Mouse (Mus musculus): ENCODE measurements at regions not wholly inside any gene's neighbourhood (a gene's known extent, or its start where the extent isn't known, plus 50 kb on each side); places are given as distances from the start of the nearest gene placed in this dataset.
A peak's percentile ranks its signal among the peaks of the same experiment; 100 is the strongest.

GRCm38 (mm10) chr14:99423334-99423733, 124.8 kb downstream of the Klf5 start:
- H3K27ac ChIP-seq (ENCODE audit: low read length), result no peak overlapping the region
- H3K36me3 ChIP-seq (ENCODE audit: insufficient read depth, low read length), result no peaks in the 10 kb centered on the region
- peak; percentile 44 for ATAC-seq
- TF ChIP-seq EP300 (IDR thresholded peaks at IDR 0.05), result peak; percentile 98
- no peak for TF ChIP-seq CTCF (IDR thresholded peaks at IDR 0.05)
- no peaks in the 10 kb centered on the region for H3K9me3 ChIP-seq (ENCODE audit: low read length)
- no peaks in the 10 kb centered on the region for H3K4me1 ChIP-seq (ENCODE audit: insufficient read depth, low read depth, low read length)
- no peak overlapping the region for H3K4me3 ChIP-seq (ENCODE audit: low read depth, low read length)
- DNase-seq (ENCODE audit: low spot score), result peak; percentile 72
- WGBS, result 47% methylated on average over 7 of the region's 7 CpGs
- no peak overlapping the region for H3K9ac ChIP-seq (replicated peaks; ENCODE audit: low read depth)
- H3K27me3 ChIP-seq (replicated peaks; ENCODE audit: insufficient read depth, low read length), result no peaks in the 10 kb centered on the region
- H3K4me2 ChIP-seq (replicated peaks; ENCODE audit: low read depth, low read length), result no peak overlapping the region

- ATAC-seq (no peak), DNase-seq (ENCODE audit: low spot score) (no peak)
- Histone ChIP-seq H3K27me3 (replicated peaks; ENCODE audit: insufficient read depth, low read length) (no peaks in the 10 kb centered on the region), H3K4me3 (ENCODE audit: low read depth, low read length) (no peak overlapping the region), H3K9ac (replicated peaks; ENCODE audit: low read depth) (no peak overlapping the region), H3K27ac (ENCODE audit: low read length) (no peak overlapping the region), H3K4me2 (replicated peaks; ENCODE audit: low read depth, low read length) (no peak overlapping the region), H3K9me3 (ENCODE audit: low read length) (no peaks in the 10 kb centered on the region), H3K36me3 (ENCODE audit: insufficient read depth, low read length) (no peaks in the 10 kb centered on the region), H3K4me1 (ENCODE audit: insufficient read depth, low read depth, low read length) (no peaks in the 10 kb centered on the region)
- WGBS, result 93% methylated on average over 3 of the region's 3 CpGs
- no peak for TF ChIP-seq EP300 (IDR thresholded peaks at IDR 0.05)
- TF ChIP-seq CTCF (IDR thresholded peaks at IDR 0.05), result no peak
Observed at GRCm38 (mm10) chr14:99427049-99427448, 128.6 kb downstream of the Klf5 start.

GRCm38 (mm10) chr14:99430323-99430722, 131.8 kb downstream of the Klf5 start:
- TF ChIP-seq EP300 (IDR thresholded peaks at IDR 0.05) (peak; percentile 38; the same call in 1 of the 2 replicates), CTCF (IDR thresholded peaks at IDR 0.05) (no peak)
- ATAC-seq (0 out of 2 replicates have a peak, but pooled peaks have one; percentile 17), DNase-seq (ENCODE audit: low spot score) (peak; percentile 71)
- 34% methylated on average over 4 of the region's 4 CpGs for WGBS
- no peak overlapping the region for H3K4me3 ChIP-seq (ENCODE audit: low read depth, low read length)
- no peaks in the 10 kb centered on the region for H3K27me3 ChIP-seq (replicated peaks; ENCODE audit: insufficient read depth, low read length)
- no peaks in the 10 kb centered on the region for H3K36me3 ChIP-seq (ENCODE audit: insufficient read depth, low read length)
- no peaks in the 10 kb centered on the region for H3K9me3 ChIP-seq (ENCODE audit: low read length)
- no peaks in the 10 kb centered on the region for H3K4me1 ChIP-seq (ENCODE audit: insufficient read depth, low read depth, low read length)
- no peak overlapping the region for H3K4me2 ChIP-seq (replicated peaks; ENCODE audit: low read depth, low read length)
- H3K9ac ChIP-seq (replicated peaks; ENCODE audit: low read depth), result no peak overlapping the region
- H3K27ac ChIP-seq (ENCODE audit: low read length), result no peak overlapping the region

- H3K4me3 ChIP-seq (ENCODE audit: low read depth, low read length), result no peak overlapping the region
- H3K36me3 ChIP-seq (ENCODE audit: insufficient read depth, low read length), result no peaks in the 10 kb centered on the region
- no peaks in the 10 kb centered on the region for H3K4me1 ChIP-seq (ENCODE audit: insufficient read depth, low read depth, low read length)
- no peaks in the 10 kb centered on the region for H3K27me3 ChIP-seq (replicated peaks; ENCODE audit: insufficient read depth, low read length)
- 86% methylated on average over 7 of the region's 7 CpGs for WGBS
- no peak for DNase-seq (ENCODE audit: low spot score)
- TF ChIP-seq CTCF (IDR thresholded peaks at IDR 0.05), result no peak
- no peak for TF ChIP-seq EP300 (IDR thresholded peaks at IDR 0.05)
- no peak overlapping the region for H3K4me2 ChIP-seq (replicated peaks; ENCODE audit: low read depth, low read length)
- ATAC-seq, result no peak
- no peak overlapping the region for H3K9ac ChIP-seq (replicated peaks; ENCODE audit: low read depth)
- H3K9me3 ChIP-seq (ENCODE audit: low read length), result no peaks in the 10 kb centered on the region
- H3K27ac ChIP-seq (ENCODE audit: low read length), result no peak overlapping the region
Observed at GRCm38 (mm10) chr14:99431697-99432096, 133.2 kb downstream of the Klf5 start.

- 70% methylated on average over 1 of the region's 1 CpGs for WGBS
- no peak for TF ChIP-seq EP300 (IDR thresholded peaks at IDR 0.05)
- TF ChIP-seq CTCF (IDR thresholded peaks at IDR 0.05), result no peak
- no peak overlapping the region for H3K9ac ChIP-seq (replicated peaks; ENCODE audit: low read depth)
- H3K27me3 ChIP-seq (replicated peaks; ENCODE audit: insufficient read depth, low read length), result no peaks in the 10 kb centered on the region
- ATAC-seq, result no peak
- no peak overlapping the region for H3K27ac ChIP-seq (ENCODE audit: low read length)
- H3K36me3 ChIP-seq (ENCODE audit: insufficient read depth, low read length), result no peaks in the 10 kb centered on the region
- no peak overlapping the region for H3K4me3 ChIP-seq (ENCODE audit: low read depth, low read length)
- no peaks in the 10 kb centered on the region for H3K4me1 ChIP-seq (ENCODE audit: insufficient read depth, low read depth, low read length)
- no peak for DNase-seq (ENCODE audit: low spot score)
- no peak overlapping the region for H3K4me2 ChIP-seq (replicated peaks; ENCODE audit: low read depth, low read length)
- H3K9me3 ChIP-seq (ENCODE audit: low read length), result no peaks in the 10 kb centered on the region
Observed at GRCm38 (mm10) chr14:99434645-99435044, 136.2 kb downstream of the Klf5 start.

- Histone ChIP-seq H3K4me2 (replicated peaks; ENCODE audit: low read depth, low read length) (no peak overlapping the region), H3K27ac (ENCODE audit: low read length) (no peak overlapping the region), H3K9ac (replicated peaks; ENCODE audit: low read depth) (no peak overlapping the region), H3K4me3 (ENCODE audit: low read depth, low read length) (no peak overlapping the region), H3K36me3 (ENCODE audit: insufficient read depth, low read length) (no peaks in the 10 kb centered on the region), H3K27me3 (replicated peaks; ENCODE audit: insufficient read depth, low read length) (no peaks in the 10 kb centered on the region), H3K9me3 (ENCODE audit: low read length) (no peaks in the 10 kb centered on the region), H3K4me1 (ENCODE audit: insufficient read depth, low read depth, low read length) (no peaks in the 10 kb centered on the region)
- 57% methylated on average over 3 of the region's 3 CpGs for WGBS
- DNase-seq (ENCODE audit: low spot score) (no peak), ATAC-seq (no peak)
- no peak for TF ChIP-seq CTCF (IDR thresholded peaks at IDR 0.05)
- no peak for TF ChIP-seq EP300 (IDR thresholded peaks at IDR 0.05)
Observed at GRCm38 (mm10) chr14:99435512-99435911, 137.0 kb downstream of the Klf5 start.

GRCm38 (mm10) chr14:99436051-99436450, 137.6 kb downstream of the Klf5 start:
- H3K4me1 ChIP-seq (ENCODE audit: insufficient read depth, low read depth, low read length), result no peaks in the 10 kb centered on the region
- DNase-seq (ENCODE audit: low spot score) (no peak), ATAC-seq (no peak)
- TF ChIP-seq EP300 (IDR thresholded peaks at IDR 0.05), result no peak
- no peak for TF ChIP-seq CTCF (IDR thresholded peaks at IDR 0.05)
- no peaks in the 10 kb centered on the region for H3K36me3 ChIP-seq (ENCODE audit: insufficient read depth, low read length)
- H3K27me3 ChIP-seq (replicated peaks; ENCODE audit: insufficient read depth, low read length), result no peaks in the 10 kb centered on the region
- no peak overlapping the region for H3K27ac ChIP-seq (ENCODE audit: low read length)
- 78% methylated on average over 1 of the region's 1 CpGs for WGBS
- H3K4me3 ChIP-seq (ENCODE audit: low read depth, low read length), result no peak overlapping the region
- no peak overlapping the region for H3K9ac ChIP-seq (replicated peaks; ENCODE audit: low read depth)
- no peak overlapping the region for H3K4me2 ChIP-seq (replicated peaks; ENCODE audit: low read depth, low read length)
- H3K9me3 ChIP-seq (ENCODE audit: low read length), result no peaks in the 10 kb centered on the region

Measured in lung, postnatal 0 days (tissue).